In genomic region chr19:49314229-49314628, GRCm38 (mm10) we compare ENCODE assay signal across 24 mouse cellular contexts.
DNase-seq lines count a peak whose midpoint lies in the region; ATAC-seq and TF ChIP-seq lines count a peak whose summit lies in the region.
"Had no signal": no experiment of that assay in that cellular context is flagged by ENCODE, and none has a peak within 500 bp of the region (broad histone marks: within the 10 kb centered on the region; RNA-seq: fewer than 3 reads in every experiment).

No protein-coding gene starts in this region.

- H3K9ac ChIP-seq in liver, adult 2 months (ENCODE audit: low read depth, low read length) = no peak overlapping the region
- no peak overlapping the region for H3K9ac ChIP-seq in liver, embryonic 12.5 days
- H3K9ac ChIP-seq in kidney, postnatal 0 days (ENCODE audit: low read depth, low read length) = no peak overlapping the region
- H3K9ac ChIP-seq in forebrain, embryonic 12.5 days = no peak overlapping the region
- H3K9ac ChIP-seq: embryonic facial prominence, embryonic 13.5 days; forebrain, embryonic 13.5 days; hindbrain, embryonic 13.5 days had no signal

- H3K27me3 ChIP-seq in liver, adult 2 months (ENCODE audit: control insufficient read depth, insufficient read depth, low read length) = no peaks in the 10 kb centered on the region
- H3K27me3 ChIP-seq in liver, embryonic 12.5 days (replicated peaks) = no peaks in the 10 kb centered on the region
- no peaks in the 10 kb centered on the region for H3K27me3 ChIP-seq in kidney, postnatal 0 days (ENCODE audit: insufficient read depth, low read length)
- no peaks in the 10 kb centered on the region; the same call in 1 of the 2 replicates for H3K27me3 ChIP-seq in forebrain, embryonic 12.5 days
- H3K27me3 ChIP-seq: embryonic facial prominence, embryonic 13.5 days; hindbrain, embryonic 13.5 days had no signal

- H3K9me3 ChIP-seq in liver, embryonic 12.5 days (replicated peaks) = no peaks in the 10 kb centered on the region
- no peaks in the 10 kb centered on the region for H3K9me3 ChIP-seq in kidney, postnatal 0 days (replicated peaks; ENCODE audit: low read length)
- no peaks in the 10 kb centered on the region for H3K9me3 ChIP-seq in forebrain, embryonic 12.5 days
- H3K9me3 ChIP-seq: embryonic facial prominence, embryonic 10.5 days; embryonic facial prominence, embryonic 13.5 days; forebrain, embryonic 13.5 days; hindbrain, embryonic 13.5 days had no signal

- TF ChIP-seq POLR2A in liver, adult 2 months (IDR thresholded peaks at IDR 0.05; ENCODE audit: extremely low read depth, insufficient read depth, low read length) = no peak

- peak; percentile 5 for DNase-seq in kidney, adult 18-20 months
- DNase-seq in kidney, adult 11 months = no peak
- DNase-seq in liver, adult 2 months (ENCODE audit: extremely low read depth, low read depth, low spot score) = peak; percentile 45
- DNase-seq in kidney, postnatal 0 days (ENCODE audit: low spot score) = no peak
- no peak for DNase-seq in retina, postnatal 1 day
- DNase-seq: adrenal gland, adult 8-10 months; adrenal gland, postnatal 25 days; cerebellum, adult 11-12 months; cerebellum, adult 8-10 months; cerebellum, postnatal 10 days; cerebellum, postnatal 36 days; embryo, embryonic 11 days; gastrocnemius, postnatal 10 days; gastrocnemius, postnatal 36 days had no signal

- WGBS in liver, adult 2 months = 66% methylated on average over 1 of the region's 1 CpGs
- WGBS in liver, embryonic 12.5 days (ENCODE audit: insufficient replicate concordance) = 53% methylated on average over 1 of the region's 1 CpGs
- 81% methylated on average over 1 of the region's 1 CpGs for WGBS in kidney, postnatal 0 days
- 93% methylated on average over 1 of the region's 1 CpGs for WGBS in forebrain, embryonic 12.5 days

- no peaks in the 10 kb centered on the region for H3K4me1 ChIP-seq in liver, adult 2 months (ENCODE audit: control insufficient read depth, insufficient read depth, low read length)
- H3K4me1 ChIP-seq in liver, embryonic 12.5 days = no peaks in the 10 kb centered on the region
- no peaks in the 10 kb centered on the region for H3K4me1 ChIP-seq in kidney, postnatal 0 days (replicated peaks; ENCODE audit: insufficient read depth, low read length)
- 0 out of 2 replicates have a peak, but pooled peaks cover 3% of the 10 kb centered on the region for H3K4me1 ChIP-seq in forebrain, embryonic 12.5 days
- H3K4me1 ChIP-seq: embryonic facial prominence, embryonic 13.5 days; forebrain, embryonic 13.5 days; hindbrain, embryonic 13.5 days had no signal

- no peak overlapping the region for H3K4me3 ChIP-seq in liver, adult 2 months (ENCODE audit: insufficient read depth, low read depth, low read length)
- H3K4me3 ChIP-seq in liver, embryonic 12.5 days = no peak overlapping the region
- no peak overlapping the region for H3K4me3 ChIP-seq in kidney, postnatal 0 days (replicated peaks; ENCODE audit: low read depth, low read length)
- H3K4me3 ChIP-seq in forebrain, embryonic 12.5 days (replicated peaks) = no peak overlapping the region
- H3K4me3 ChIP-seq: embryonic facial prominence, embryonic 10.5 days; embryonic facial prominence, embryonic 13.5 days; erythroblast, embryonic 14.5 days; forebrain, embryonic 13.5 days; hindbrain, embryonic 13.5 days had no signal

- H3K79me2 ChIP-seq in liver, adult 2 months (ENCODE audit: control insufficient read depth, insufficient read depth, low read length) = no peaks in the 10 kb centered on the region

- H3K36me3 ChIP-seq in liver, adult 2 months (ENCODE audit: control insufficient read depth, insufficient read depth, low read length) = no peaks in the 10 kb centered on the region
- no peaks in the 10 kb centered on the region for H3K36me3 ChIP-seq in liver, embryonic 12.5 days
- no peaks in the 10 kb centered on the region for H3K36me3 ChIP-seq in kidney, postnatal 0 days (ENCODE audit: insufficient read depth, low read length)
- H3K36me3 ChIP-seq in forebrain, embryonic 12.5 days (replicated peaks) = no peaks in the 10 kb centered on the region
- H3K36me3 ChIP-seq: embryonic facial prominence, embryonic 10.5 days; embryonic facial prominence, embryonic 13.5 days; hindbrain, embryonic 13.5 days had no signal

- H3K4me2 ChIP-seq in liver, embryonic 12.5 days = no peak overlapping the region
- H3K4me2 ChIP-seq in kidney, postnatal 0 days (ENCODE audit: low read length) = no peak overlapping the region
- H3K4me2 ChIP-seq in forebrain, embryonic 12.5 days = no peak overlapping the region
- H3K4me2 ChIP-seq: embryonic facial prominence, embryonic 13.5 days; forebrain, embryonic 13.5 days; heart, embryonic 11.5 days; hindbrain, embryonic 13.5 days had no signal

- no peak for TF ChIP-seq CTCF in liver, adult 2 months (IDR thresholded peaks at IDR 0.05; ENCODE audit: low read depth, low read length)
- no peak for TF ChIP-seq CTCF in kidney, postnatal 0 days (IDR thresholded peaks at IDR 0.05; ENCODE audit: low read depth)

- H3K27ac ChIP-seq in liver, adult 2 months (replicated peaks; ENCODE audit: insufficient read depth, low read depth, low read length) = no peak overlapping the region
- no peak overlapping the region for H3K27ac ChIP-seq in liver, embryonic 12.5 days
- no peak overlapping the region for H3K27ac ChIP-seq in kidney, postnatal 0 days
- H3K27ac ChIP-seq in forebrain, embryonic 12.5 days = no peak overlapping the region
- H3K27ac ChIP-seq: embryonic facial prominence, embryonic 10.5 days; embryonic facial prominence, embryonic 13.5 days; forebrain, embryonic 13.5 days; hindbrain, embryonic 13.5 days had no signal

- no peak for ATAC-seq in liver, embryonic 12.5 days
- peak; percentile 66; the same call in 1 of the 2 replicates for ATAC-seq in kidney, postnatal 0 days (replicated peaks; ENCODE audit: low FRiP score, low read depth)
- ATAC-seq in forebrain, embryonic 12.5 days (ENCODE audit: low FRiP score) = no peak
- ATAC-seq: activated CD4-positive, CD25-positive, alpha-beta regulatory T cell, adult 4 months; forebrain, embryonic 13.5 days; forebrain, embryonic 16.5 days had no signal

Comparison
In these comparisons a context has a peak if more than half of its experiments do, and no peak if none do; other contexts are left out.
1. DNase-seq: peak in kidney, adult 18-20 months (single experiment) and liver, adult 2 months (single experiment); none in kidney, adult 11 months (single experiment), kidney, postnatal 0 days (single experiment) and retina, postnatal 1 day (single experiment).